ENCODE assay signal across 11 mouse cellular contexts in genomic region chr9:50722451-50722911, GRCm38 (mm10). TPM values are rescaled to one million over a fixed set of nuclear protein-coding genes. Genes with fewer than 3 reads are reported as not detected.
DNase-seq lines count a peak whose midpoint lies in the region; ATAC-seq and TF ChIP-seq lines count a peak whose summit lies in the region.
"Had no signal": no experiment of that assay in that cellular context is flagged by ENCODE, and none has a peak within 500 bp of the region (broad histone marks: within the 10 kb centered on the region; RNA-seq: fewer than 3 reads in every experiment).

No protein-coding gene starts in this region.

- no peaks in the 10 kb centered on the region for H3K27me3 ChIP-seq in intestine, postnatal 0 days (replicated peaks; ENCODE audit: control insufficient read depth, insufficient read depth, low read length)
- H3K27me3 ChIP-seq in intestine, embryonic 15.5 days (replicated peaks): no peaks in the 10 kb centered on the region
- H3K27me3 ChIP-seq in cerebellum, adult 2 months (ENCODE audit: control insufficient read depth, insufficient read depth, low read length): no peaks in the 10 kb centered on the region
- H3K27me3 ChIP-seq: embryonic facial prominence, embryonic 15.5 days had no signal

- H3K4me1 ChIP-seq in intestine, postnatal 0 days (replicated peaks; ENCODE audit: control insufficient read depth, insufficient read depth, low read length): no peaks in the 10 kb centered on the region
- H3K4me1 ChIP-seq in intestine, embryonic 15.5 days (replicated peaks): peaks cover 8% of the 10 kb centered on the region
- peaks cover 26% of the 10 kb centered on the region for H3K4me1 ChIP-seq in cerebellum, adult 2 months (ENCODE audit: control insufficient read depth, insufficient read depth, low read length)

- peak; percentile 66 to 69 for DNase-seq in cerebellum, adult 2 months
- peak; percentile 81 to 82 for DNase-seq in cerebellum, postnatal 14 days
- peak; percentile 63 for DNase-seq in heart, postnatal 4 days
- no peak for DNase-seq in right cerebral cortex, adult 2 months (ENCODE audit: low spot score in 2 of 2)
- DNase-seq: adrenal gland, postnatal 10 days; liver, embryonic 13.5 days had no signal

- TF ChIP-seq CTCF in intestine, postnatal 0 days (IDR thresholded peaks at IDR 0.05; ENCODE audit: low read depth): no peak
- no peak for TF ChIP-seq CTCF in cerebellum, adult 2 months (IDR thresholded peaks at IDR 0.05; ENCODE audit: borderline replicate concordance, insufficient read depth, low read depth, low read length)

- H3K36me3 ChIP-seq in intestine, postnatal 0 days (ENCODE audit: control insufficient read depth, insufficient read depth): no peaks in the 10 kb centered on the region
- no peaks in the 10 kb centered on the region for H3K36me3 ChIP-seq in intestine, embryonic 15.5 days
- H3K36me3 ChIP-seq: embryonic facial prominence, embryonic 15.5 days; liver, embryonic 13.5 days had no signal

- TF ChIP-seq POLR2A in cerebellum, adult 2 months (IDR thresholded peaks at IDR 0.05; ENCODE audit: borderline replicate concordance, insufficient read depth, low read length): no peak

- WGBS in intestine, postnatal 0 days: 69% methylated on average over 8 of the region's 8 CpGs
- WGBS in intestine, embryonic 15.5 days: 57% methylated on average over 8 of the region's 8 CpGs
- WGBS in cerebellum, adult 2 months: 5% methylated on average over 8 of the region's 8 CpGs

- no peaks in the 10 kb centered on the region for H3K9me3 ChIP-seq in intestine, postnatal 0 days (ENCODE audit: control insufficient read depth)
- H3K9me3 ChIP-seq in intestine, embryonic 15.5 days: no peaks in the 10 kb centered on the region
- H3K9me3 ChIP-seq: embryonic facial prominence, embryonic 15.5 days; liver, embryonic 13.5 days had no signal

- 0 out of 2 replicates have a peak overlapping the region, but pooled peaks have one; percentile 37 for H3K4me2 ChIP-seq in intestine, postnatal 0 days (replicated peaks; ENCODE audit: low read depth)
- H3K4me2 ChIP-seq in intestine, embryonic 15.5 days (replicated peaks): no peak overlapping the region
- H3K4me2 ChIP-seq: liver, embryonic 13.5 days had no signal

- H3K9ac ChIP-seq in intestine, postnatal 0 days (ENCODE audit: low read depth, low read length): no peak overlapping the region
- no peak overlapping the region for H3K9ac ChIP-seq in intestine, embryonic 15.5 days
- H3K9ac ChIP-seq: embryonic facial prominence, embryonic 15.5 days; liver, embryonic 13.5 days had no signal

- no peak overlapping the region for H3K4me3 ChIP-seq in intestine, postnatal 0 days (ENCODE audit: low read depth, low read length)
- H3K4me3 ChIP-seq in intestine, embryonic 15.5 days (replicated peaks): no peak overlapping the region
- H3K4me3 ChIP-seq in cerebellum, adult 2 months (replicated peaks; ENCODE audit: insufficient read depth, low read depth, low read length): peak overlapping the region; percentile 8
- H3K4me3 ChIP-seq: embryonic facial prominence, embryonic 15.5 days; liver, embryonic 13.5 days had no signal

- no peak overlapping the region for H3K27ac ChIP-seq in intestine, postnatal 0 days (ENCODE audit: low read depth, low read length)
- no peak overlapping the region for H3K27ac ChIP-seq in intestine, embryonic 15.5 days
- H3K27ac ChIP-seq in cerebellum, adult 2 months (ENCODE audit: insufficient read depth, low read length): peak overlapping the region; percentile 85
- H3K27ac ChIP-seq: liver, embryonic 13.5 days had no signal

- ATAC-seq in intestine, postnatal 0 days: no peak
- no peak for ATAC-seq in intestine, embryonic 15.5 days
- ATAC-seq in megakaryocyte, adult 5-6 weeks (ENCODE audit: poor library complexity, severe bottlenecking): no peak

RNA-seq across cellular contexts. Expression of gene Dixdc1, which starts 16.8 kb away (rescaled TPM):
- 2.4 and 2.9 TPM in 2 replicates for polyA plus RNA-seq in intestine, postnatal 0 days (2015; fragmentation: Nextera tagmentation; extraction: Ambion mirVana)
- polyA plus RNA-seq in intestine, embryonic 15.5 days (2015; fragmentation: Nextera tagmentation; extraction: Ambion mirVana): 6.1 and 6.8 TPM in 2 replicates
- 81.7 and 85.7 TPM in 2 replicates for polyA plus RNA-seq in cerebellum, adult 2 months (2012; rRNA removed)
- 10 to 100 TPM in 1 of 2 experiments, 1 to 10 TPM in 1; 9.9 to 10.1 TPM for total RNA-seq in heart, postnatal 4 days (2021)
- total RNA-seq in megakaryocyte, adult 5-6 weeks (2015): not detected in 2 replicates
- not detected in 2 replicates for total RNA-seq in megakaryocyte, adult 5-6 weeks (2017)
- total RNA-seq: MEL had no signal

RNA-seq across cellular contexts. Expression of gene 2310030G06Rik, which starts 23.9 kb away (rescaled TPM):
- 45.3 and 50.2 TPM in 2 replicates for polyA plus RNA-seq in intestine, postnatal 0 days (2015; fragmentation: Nextera tagmentation; extraction: Ambion mirVana)
- 15.9 and 18.7 TPM in 2 replicates for polyA plus RNA-seq in intestine, embryonic 15.5 days (2015; fragmentation: Nextera tagmentation; extraction: Ambion mirVana)
- 3.0 and 3.8 TPM in 2 replicates for polyA plus RNA-seq in cerebellum, adult 2 months (2012; rRNA removed)
- 1 to 10 TPM; 5.2 to 6.3 TPM for total RNA-seq in heart, postnatal 4 days (2021)
- total RNA-seq in megakaryocyte, adult 5-6 weeks (2015): not detected in 2 replicates
- not detected in 2 replicates for total RNA-seq in megakaryocyte, adult 5-6 weeks (2017)
- total RNA-seq: MEL had no signal

RNA-seq across cellular contexts. Expression of gene Cryab, which starts 28.6 kb away (rescaled TPM):
- polyA plus RNA-seq in intestine, postnatal 0 days (2015; fragmentation: Nextera tagmentation; extraction: Ambion mirVana): 80.4 and 83.2 TPM in 2 replicates
- 51.7 and 62.6 TPM in 2 replicates for polyA plus RNA-seq in intestine, embryonic 15.5 days (2015; fragmentation: Nextera tagmentation; extraction: Ambion mirVana)
- polyA plus RNA-seq in cerebellum, adult 2 months (2012; rRNA removed): 296 and 364 TPM in 2 replicates
- 1,000 to 10,000 TPM; 1,184 to 1,197 TPM for total RNA-seq in heart, postnatal 4 days (2021)
- 1.8 and 3.9 TPM in 2 replicates for total RNA-seq in megakaryocyte, adult 5-6 weeks (2015)
- 0.62 and 3.1 TPM in 2 replicates for total RNA-seq in megakaryocyte, adult 5-6 weeks (2017)
- total RNA-seq: MEL had no signal

RNA-seq across cellular contexts. Expression of gene Hspb2, which starts 29.7 kb away (rescaled TPM):
- 10.3 and 10.4 TPM in 2 replicates for polyA plus RNA-seq in intestine, postnatal 0 days (2015; fragmentation: Nextera tagmentation; extraction: Ambion mirVana)
- 5.3 and 5.4 TPM in 2 replicates for polyA plus RNA-seq in intestine, embryonic 15.5 days (2015; fragmentation: Nextera tagmentation; extraction: Ambion mirVana)
- 3.2 and 3.4 TPM in 2 replicates for polyA plus RNA-seq in cerebellum, adult 2 months (2012; rRNA removed)
- total RNA-seq in heart, postnatal 4 days (2021): 100 to 1,000 TPM; 130 to 150 TPM
- not detected in 2 replicates for total RNA-seq in megakaryocyte, adult 5-6 weeks (2015)
- not detected in 2 replicates for total RNA-seq in megakaryocyte, adult 5-6 weeks (2017)
- total RNA-seq: MEL had no signal

RNA-seq across cellular contexts. Expression of gene Fdxacb1, which starts 45.6 kb away (rescaled TPM):
- polyA plus RNA-seq in intestine, postnatal 0 days (2015; fragmentation: Nextera tagmentation; extraction: Ambion mirVana): 5.1 and 6.1 TPM in 2 replicates
- 11.0 and 11.6 TPM in 2 replicates for polyA plus RNA-seq in intestine, embryonic 15.5 days (2015; fragmentation: Nextera tagmentation; extraction: Ambion mirVana)
- 7.3 and 8.0 TPM in 2 replicates for polyA plus RNA-seq in cerebellum, adult 2 months (2012; rRNA removed)
- total RNA-seq in heart, postnatal 4 days (2021): 1 to 10 TPM; 6.0 to 7.1 TPM
- total RNA-seq in megakaryocyte, adult 5-6 weeks (2015): 5.8 and 6.4 TPM in 2 replicates
- total RNA-seq in megakaryocyte, adult 5-6 weeks (2017): 4.7 and 4.8 TPM in 2 replicates

Comparison
In these comparisons a context has a peak if more than half of its experiments do, and no peak if none do; other contexts are left out.
1. DNase-seq: peak in cerebellum, adult 2 months (2 of 2), cerebellum, postnatal 14 days (2 of 2) and heart, postnatal 4 days (single experiment); none in right cerebral cortex, adult 2 months (0 of 2).
2. RNA of gene Dixdc1, which starts 16.8 kb away (polyA plus RNA-seq): 81.7 to 85.7 TPM in cerebellum, adult 2 months; 6.1 to 6.8 TPM in intestine, embryonic 15.5 days and 2.4 to 2.9 TPM in intestine, postnatal 0 days; every median in the first group is over 10 times any median in the second.